Mouse (Mus musculus): ENCODE results near the gene Prr29. TPM values are rescaled to one million over a fixed set of nuclear protein-coding genes. Genes with fewer than 3 reads are reported as not detected.
"Not testable (repeated sequence)": the region's sequence is repeated elsewhere in the genome, so short reads cannot be mapped to it uniquely, and the experiment has no call there.

The Prr29 gene
- polyA plus RNA-seq, 1 experiment: not detected

GRCm38 (mm10) chr11:106332458-106332857 is 32.8 kb upstream of the Prr29 start:
- Histone ChIP-seq H3K27me3 (ENCODE audit: control insufficient read depth, insufficient read depth, insufficient read length) (no peaks in the 10 kb centered on the region), H3K79me3 (ENCODE audit: low read depth) (no peaks in the 10 kb centered on the region), H3ac (ENCODE audit: control insufficient read depth, insufficient read length, low read depth) (no peak overlapping the region), H3K4me3 (ENCODE audit: insufficient read depth, poor library complexity, severe bottlenecking) (no peak overlapping the region), H3K79me2 (ENCODE audit: control insufficient read depth, insufficient read depth) (no peaks in the 10 kb centered on the region), H3K36me3 (ENCODE audit: control insufficient read depth, insufficient read depth) (no peaks in the 10 kb centered on the region)
- TF ChIP-seq MYOG (IDR thresholded peaks at IDR 0.05; ENCODE audit: control insufficient read depth, extremely low read depth, insufficient read length) (no peak), CEBPB (IDR thresholded peaks at IDR 0.05; ENCODE audit: low read depth) (no peak), MAX (IDR thresholded peaks at IDR 0.05) (no peak), FOSL1 (IDR thresholded peaks at IDR 0.05; ENCODE audit: insufficient read depth, low read length, poor library complexity, severe bottlenecking) (no peak), USF1 (IDR thresholded peaks at IDR 0.05; ENCODE audit: low read depth) (no peak), CTCF (IDR thresholded peaks at IDR 0.05; ENCODE audit: control insufficient read depth, insufficient read depth, insufficient read length) (no peak), MYOD1 (IDR thresholded peaks at IDR 0.05; ENCODE audit: control insufficient read depth, insufficient read length, low read depth) (no peak)

DNA sequence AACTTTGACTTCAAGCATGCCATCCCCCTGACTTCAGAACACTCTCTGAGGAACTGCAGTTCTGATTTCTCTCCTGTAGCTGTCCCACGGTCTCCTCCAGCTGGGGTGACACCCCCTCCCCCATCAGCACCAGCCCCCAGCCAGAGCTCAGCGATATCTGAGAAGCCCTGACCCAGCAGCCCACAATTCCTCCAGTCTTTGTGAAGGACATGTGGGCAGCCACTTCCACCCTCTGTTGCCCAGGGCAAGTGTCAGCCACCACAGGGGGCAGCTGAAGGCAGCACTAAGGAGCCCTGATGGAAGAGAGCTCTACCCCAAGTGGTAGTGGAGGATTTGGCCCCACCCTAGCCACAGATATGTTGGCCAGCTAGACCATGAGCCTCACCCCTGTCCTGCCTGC is 31.2 kb upstream of the Prr29 start:
- no peaks in the 10 kb centered on the region for H3K79me3 ChIP-seq (ENCODE audit: low read depth)
- no peak overlapping the region for H3K4me3 ChIP-seq (ENCODE audit: insufficient read depth, poor library complexity, severe bottlenecking)
- H3K79me2 ChIP-seq (ENCODE audit: control insufficient read depth, insufficient read depth): no peaks in the 10 kb centered on the region
- H3ac ChIP-seq (ENCODE audit: control insufficient read depth, insufficient read length, low read depth): no peak overlapping the region
- H3K27me3 ChIP-seq (ENCODE audit: control insufficient read depth, insufficient read depth, insufficient read length): no peaks in the 10 kb centered on the region
- H3K36me3 ChIP-seq (ENCODE audit: control insufficient read depth, insufficient read depth): no peaks in the 10 kb centered on the region
- TF ChIP-seq MYOD1 (IDR thresholded peaks at IDR 0.05; ENCODE audit: control insufficient read depth, insufficient read length, low read depth): no peak
- no peak for TF ChIP-seq USF1 (IDR thresholded peaks at IDR 0.05; ENCODE audit: low read depth)
- no peak for TF ChIP-seq MYOG (IDR thresholded peaks at IDR 0.05; ENCODE audit: control insufficient read depth, extremely low read depth, insufficient read length)
- no peak for TF ChIP-seq CTCF (IDR thresholded peaks at IDR 0.05; ENCODE audit: control insufficient read depth, insufficient read depth, insufficient read length)
- no peak for TF ChIP-seq MAX (IDR thresholded peaks at IDR 0.05)
- TF ChIP-seq CEBPB (IDR thresholded peaks at IDR 0.05; ENCODE audit: low read depth): no peak
- no peak for TF ChIP-seq FOSL1 (IDR thresholded peaks at IDR 0.05; ENCODE audit: insufficient read depth, low read length, poor library complexity, severe bottlenecking)

GRCm38 (mm10) chr11:106338029-106338428 is 27.2 kb upstream of the Prr29 start:
- H3K36me3 ChIP-seq (ENCODE audit: control insufficient read depth, insufficient read depth): no peaks in the 10 kb centered on the region
- no peaks in the 10 kb centered on the region for H3K79me2 ChIP-seq (ENCODE audit: control insufficient read depth, insufficient read depth)
- no peaks in the 10 kb centered on the region for H3K79me3 ChIP-seq (ENCODE audit: low read depth)
- TF ChIP-seq CEBPB (IDR thresholded peaks at IDR 0.05; ENCODE audit: low read depth) (no peak), USF1 (IDR thresholded peaks at IDR 0.05; ENCODE audit: low read depth) (no peak), CTCF (IDR thresholded peaks at IDR 0.05; ENCODE audit: control insufficient read depth, insufficient read depth, insufficient read length) (no peak), MYOG (IDR thresholded peaks at IDR 0.05; ENCODE audit: control insufficient read depth, extremely low read depth, insufficient read length) (no peak), FOSL1 (IDR thresholded peaks at IDR 0.05; ENCODE audit: insufficient read depth, low read length, poor library complexity, severe bottlenecking) (no peak), MAX (IDR thresholded peaks at IDR 0.05) (no peak), MYOD1 (IDR thresholded peaks at IDR 0.05; ENCODE audit: control insufficient read depth, insufficient read length, low read depth) (no peak)
- H3K27me3 ChIP-seq (ENCODE audit: control insufficient read depth, insufficient read depth, insufficient read length): peaks cover 18% of the 10 kb centered on the region
- H3ac ChIP-seq (ENCODE audit: control insufficient read depth, insufficient read length, low read depth): no peak overlapping the region
- no peak overlapping the region for H3K4me3 ChIP-seq (ENCODE audit: insufficient read depth, poor library complexity, severe bottlenecking)

GRCm38 (mm10) chr11:106338870-106339269 is 26.4 kb upstream of the Prr29 start:
- peaks cover 23% of the 10 kb centered on the region for H3K27me3 ChIP-seq (ENCODE audit: control insufficient read depth, insufficient read depth, insufficient read length)
- TF ChIP-seq USF1 (IDR thresholded peaks at IDR 0.05; ENCODE audit: low read depth): no peak
- H3K36me3 ChIP-seq (ENCODE audit: control insufficient read depth, insufficient read depth): no peaks in the 10 kb centered on the region
- no peaks in the 10 kb centered on the region for H3K79me2 ChIP-seq (ENCODE audit: control insufficient read depth, insufficient read depth)
- H3ac ChIP-seq (ENCODE audit: control insufficient read depth, insufficient read length, low read depth): no peak overlapping the region
- H3K4me3 ChIP-seq (ENCODE audit: insufficient read depth, poor library complexity, severe bottlenecking): no peak overlapping the region
- no peaks in the 10 kb centered on the region for H3K79me3 ChIP-seq (ENCODE audit: low read depth)

- H3K79me2 ChIP-seq (ENCODE audit: control insufficient read depth, insufficient read depth); H3ac ChIP-seq (ENCODE audit: control insufficient read depth, insufficient read length, low read depth); H3K79me3 ChIP-seq (ENCODE audit: low read depth); H3K36me3 ChIP-seq (ENCODE audit: control insufficient read depth, insufficient read depth); H3K4me3 ChIP-seq (ENCODE audit: insufficient read depth, poor library complexity, severe bottlenecking): not testable (repeated sequence)
- peaks cover 24% of the 10 kb centered on the region for H3K27me3 ChIP-seq (ENCODE audit: control insufficient read depth, insufficient read depth, insufficient read length)
These were observed 25.9 kb upstream of the Prr29 start for GRCm38 (mm10) chr11:106339323-106339722.

- Histone ChIP-seq H3ac (ENCODE audit: control insufficient read depth, insufficient read length, low read depth) (no peak overlapping the region), H3K79me2 (ENCODE audit: control insufficient read depth, insufficient read depth) (no peaks in the 10 kb centered on the region), H3K27me3 (ENCODE audit: control insufficient read depth, insufficient read depth, insufficient read length) (peaks cover 37% of the 10 kb centered on the region), H3K4me3 (ENCODE audit: insufficient read depth, poor library complexity, severe bottlenecking) (no peak overlapping the region), H3K36me3 (ENCODE audit: control insufficient read depth, insufficient read depth) (no peaks in the 10 kb centered on the region), H3K79me3 (ENCODE audit: low read depth) (no peaks in the 10 kb centered on the region)
- TF ChIP-seq CEBPB (IDR thresholded peaks at IDR 0.05; ENCODE audit: low read depth) (no peak), USF1 (IDR thresholded peaks at IDR 0.05; ENCODE audit: low read depth) (no peak), MAX (IDR thresholded peaks at IDR 0.05) (no peak), CTCF (IDR thresholded peaks at IDR 0.05; ENCODE audit: control insufficient read depth, insufficient read depth, insufficient read length) (no peak), MYOG (IDR thresholded peaks at IDR 0.05; ENCODE audit: control insufficient read depth, extremely low read depth, insufficient read length) (no peak), FOSL1 (IDR thresholded peaks at IDR 0.05; ENCODE audit: insufficient read depth, low read length, poor library complexity, severe bottlenecking) (no peak), MYOD1 (IDR thresholded peaks at IDR 0.05; ENCODE audit: control insufficient read depth, insufficient read length, low read depth) (no peak)
These were observed 24.2 kb upstream of the Prr29 start for GRCm38 (mm10) chr11:106340990-106341520.
